Mouse (Mus musculus): Measurements from ENCODE around the gene Lrrc59.

Lrrc59 gene

DNA sequence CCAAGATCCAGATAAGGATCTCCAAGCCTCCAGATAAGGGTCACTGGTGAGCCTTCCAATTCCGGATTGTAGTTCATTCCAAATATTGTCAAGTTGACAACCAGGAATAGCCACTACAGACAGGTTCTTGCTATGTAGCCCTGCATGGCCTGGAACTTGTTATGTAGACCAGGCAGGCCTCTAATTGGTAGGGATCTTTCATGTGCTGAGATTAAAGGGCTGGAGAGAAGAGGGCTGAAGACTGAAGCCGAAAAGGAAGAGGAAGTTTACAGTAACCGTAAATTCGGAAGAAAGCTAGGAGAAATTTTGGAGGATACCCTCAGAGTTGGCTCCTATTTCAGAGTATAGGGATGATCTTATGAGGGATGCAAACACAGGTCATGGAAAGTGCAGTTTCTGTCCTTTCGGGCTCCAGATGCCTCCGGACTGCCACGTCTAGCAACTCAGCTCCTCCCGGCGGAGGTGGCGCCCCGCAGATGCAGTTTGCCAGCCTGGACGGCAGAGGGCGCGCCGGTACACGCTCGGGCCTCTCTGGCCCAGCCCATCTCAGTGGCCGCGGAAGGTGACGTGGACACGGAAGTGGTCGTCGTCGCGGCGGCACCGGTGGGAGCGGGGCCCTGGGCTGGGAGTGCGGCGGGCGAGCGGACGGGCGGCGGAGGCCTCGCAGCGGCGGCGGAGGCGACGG lies at the start of gene Lrrc59:
Gene Lrrc59, plus strand, starts transcription at position 569 of the 685 bp plus-strand sequence.
- peak; percentile 91 for DNase-seq (ENCODE audit: low read depth, low spot score)

- DNase-seq (ENCODE audit: low read depth, low spot score), result no peak
These were observed 49.3 kb upstream of the Lrrc59 start for GRCm38 (mm10) chr11:94580111-94580740.

- no peak for DNase-seq (ENCODE audit: low read depth, low spot score)
These were observed 44.5 kb upstream of the Lrrc59 start for GRCm38 (mm10) chr11:94585091-94585490.

- no peak for DNase-seq (ENCODE audit: low read depth, low spot score)
These were observed 42.1 kb upstream of the Lrrc59 start for GRCm38 (mm10) chr11:94587511-94587910.

GRCm38 (mm10) chr11:94596311-94596852 lies 33.2 kb upstream of the Lrrc59 start:
- peak; percentile 34 for DNase-seq (ENCODE audit: low read depth, low spot score)

DNA sequence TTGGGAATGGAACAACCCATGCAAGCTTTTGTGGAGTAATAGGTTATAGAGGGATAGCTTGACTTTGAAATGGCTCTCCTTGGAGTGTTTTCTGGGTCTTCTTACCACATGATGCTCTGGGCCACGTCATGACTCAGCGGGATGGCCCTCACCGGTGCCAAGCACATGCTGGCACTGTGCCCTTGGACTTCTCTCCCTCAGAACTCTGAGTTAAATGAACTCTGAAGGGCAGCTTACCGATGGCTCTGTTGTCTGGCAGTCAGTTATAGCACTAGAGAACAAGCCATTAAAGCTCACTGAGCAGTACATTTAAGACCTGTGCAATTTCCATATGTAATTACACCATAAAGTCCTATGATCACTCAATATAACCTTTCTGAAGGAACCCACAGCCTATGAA lies 32.2 kb upstream of the Lrrc59 start:
- peak; percentile 74 for DNase-seq (ENCODE audit: low read depth, low spot score)

GRCm38 (mm10) chr11:94598437-94599120 lies 31.0 kb upstream of the Lrrc59 start:
- no peak for DNase-seq (ENCODE audit: low read depth, low spot score)

DNA sequence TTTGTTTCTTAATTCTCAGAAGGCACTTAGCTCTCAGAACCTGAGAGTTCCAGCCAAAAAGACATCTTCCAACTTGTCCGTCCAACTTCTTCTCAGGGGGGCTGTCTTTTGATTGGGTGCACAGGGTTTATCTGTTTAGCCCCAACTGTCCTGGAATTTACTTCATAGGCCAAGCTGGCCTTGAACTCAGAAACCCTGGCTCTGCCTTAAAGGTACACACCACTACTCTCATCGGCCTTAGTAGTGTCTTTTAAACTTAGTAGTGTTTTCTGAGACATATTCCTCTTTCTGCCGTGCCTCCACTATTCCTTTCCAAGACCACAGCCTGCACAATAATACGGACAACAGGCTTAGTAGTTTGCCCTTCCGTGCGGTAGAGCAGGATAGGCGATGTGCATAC lies 29.1 kb upstream of the Lrrc59 start:
- DNase-seq (ENCODE audit: low read depth, low spot score), result no peak

GRCm38 (mm10) chr11:94601321-94602281 lies 28.0 kb upstream of the Lrrc59 start, which contains the start of gene Acsf2:
TSS of gene Acsf2 (minus strand) at chr11:94601871.
- DNase-seq (ENCODE audit: low read depth, low spot score), result peak; percentile 83

DNA sequence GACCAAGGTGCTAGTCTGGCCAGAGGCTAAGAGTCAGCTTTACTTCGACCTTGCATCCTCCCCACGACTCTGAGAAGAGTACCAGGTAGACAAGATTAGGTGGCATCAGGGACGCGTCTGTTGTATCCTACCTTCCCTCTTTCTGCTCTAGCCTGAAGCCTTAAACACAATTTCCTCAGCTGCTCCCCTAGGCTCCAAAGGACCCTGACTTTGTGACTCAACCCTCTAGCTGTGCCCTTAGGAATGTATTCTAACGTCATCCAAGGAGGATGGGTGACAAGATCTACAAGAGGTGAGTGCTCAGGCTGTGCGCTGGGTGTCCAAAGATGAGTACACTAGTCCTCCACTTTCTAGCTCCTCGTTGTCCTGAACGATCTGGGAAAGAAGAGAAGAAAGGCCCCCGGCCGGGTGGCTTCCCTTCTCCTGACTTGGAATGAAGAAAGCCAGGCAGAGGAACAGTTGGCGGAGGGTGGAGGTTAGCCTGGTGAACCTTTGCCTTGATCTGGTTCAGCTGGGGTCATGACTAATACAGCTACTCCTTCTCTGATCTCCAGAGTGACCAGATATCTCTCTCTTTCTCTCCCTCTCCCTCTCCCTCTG lies 27.1 kb upstream of the Lrrc59 start:
- DNase-seq (ENCODE audit: low read depth, low spot score), result peak; percentile 24

DNA sequence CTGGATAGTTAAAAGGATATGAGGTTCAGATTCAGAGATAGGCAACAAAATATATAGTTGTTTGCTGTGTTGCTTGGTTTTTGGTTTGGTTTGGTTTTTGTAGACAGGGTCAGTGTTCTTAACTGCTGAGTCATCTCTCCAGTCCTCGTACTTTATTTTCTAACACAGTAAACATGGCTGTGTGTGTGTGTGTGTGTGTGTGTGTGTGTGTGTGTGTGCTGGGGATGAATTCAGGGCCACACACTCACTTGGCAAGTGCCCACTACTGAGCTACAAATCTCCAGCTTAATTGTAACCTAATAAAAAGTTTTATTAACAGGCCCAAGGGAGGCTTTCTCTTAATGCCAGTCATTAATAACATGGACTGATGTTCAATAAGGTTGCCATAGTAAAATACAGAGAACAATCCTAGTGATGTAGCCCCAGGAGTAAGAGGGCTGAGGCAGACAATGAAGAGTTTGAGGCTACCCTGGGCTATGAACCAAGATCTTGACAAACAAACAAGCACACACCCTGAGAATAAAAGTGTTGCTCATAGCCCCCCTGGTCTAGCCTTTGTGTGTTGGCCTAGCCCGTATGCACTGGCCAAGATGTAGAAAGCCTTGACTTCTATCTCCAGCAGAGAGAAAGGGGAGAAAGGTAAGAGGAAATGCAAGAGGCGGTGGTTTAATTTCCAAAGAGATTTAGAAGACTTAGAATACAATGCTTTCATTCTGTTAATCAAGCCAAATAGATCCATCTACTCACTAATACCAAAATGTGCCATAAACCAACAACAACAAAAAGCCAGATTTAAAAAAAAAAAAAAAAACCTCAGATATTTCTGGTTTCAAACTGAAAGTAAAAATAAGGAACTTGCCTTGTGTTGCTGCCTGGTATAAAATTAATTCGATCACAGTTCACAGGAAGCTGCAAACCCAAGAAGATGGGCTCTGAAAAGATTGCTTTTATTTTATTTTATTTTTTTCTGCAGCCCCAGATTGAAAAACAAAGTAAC lies 18.5 kb upstream of the Lrrc59 start:
- peak; percentile 47 for DNase-seq (ENCODE audit: low read depth, low spot score)

DNA sequence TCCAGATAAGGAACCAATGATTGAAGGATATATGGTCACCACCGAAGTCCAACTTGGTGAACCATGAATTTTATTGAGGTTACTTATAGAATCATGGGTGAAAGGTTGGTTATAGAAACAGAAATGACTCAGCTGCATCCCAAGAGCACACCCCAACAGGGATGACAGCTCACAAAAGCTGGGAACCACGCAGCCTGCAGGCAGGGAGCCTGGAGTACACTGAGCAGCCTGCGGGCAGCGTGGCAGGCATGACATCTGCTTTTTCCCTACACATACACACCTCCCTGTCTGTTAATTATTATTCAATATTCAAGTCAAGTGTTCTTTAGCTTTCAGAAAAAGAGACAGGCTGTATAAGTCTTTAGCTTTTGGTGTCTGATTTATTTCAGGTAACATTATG lies 15.0 kb upstream of the Lrrc59 start:
- no peak for DNase-seq (ENCODE audit: low read depth, low spot score)

DNA sequence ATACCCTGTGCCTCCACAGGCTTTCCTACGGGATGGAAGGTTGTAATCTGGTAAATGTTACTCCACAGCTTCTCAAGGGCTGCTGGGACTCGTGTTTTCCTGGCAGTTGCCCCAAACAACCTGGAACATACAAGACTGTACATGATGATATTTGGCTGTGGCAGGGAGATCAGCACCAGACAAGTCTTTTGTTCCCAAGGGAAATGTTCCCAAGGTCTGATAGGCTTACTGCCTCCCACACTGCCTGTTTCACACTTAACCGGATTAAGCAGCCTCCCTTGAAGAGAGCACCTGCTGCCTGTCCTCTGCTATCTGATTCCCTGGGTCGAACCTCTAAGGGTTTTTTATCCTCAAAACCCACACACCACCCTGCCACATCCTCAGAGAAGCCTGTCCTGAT lies 14.1 kb upstream of the Lrrc59 start:
- no peak for DNase-seq (ENCODE audit: low read depth, low spot score)

DNA sequence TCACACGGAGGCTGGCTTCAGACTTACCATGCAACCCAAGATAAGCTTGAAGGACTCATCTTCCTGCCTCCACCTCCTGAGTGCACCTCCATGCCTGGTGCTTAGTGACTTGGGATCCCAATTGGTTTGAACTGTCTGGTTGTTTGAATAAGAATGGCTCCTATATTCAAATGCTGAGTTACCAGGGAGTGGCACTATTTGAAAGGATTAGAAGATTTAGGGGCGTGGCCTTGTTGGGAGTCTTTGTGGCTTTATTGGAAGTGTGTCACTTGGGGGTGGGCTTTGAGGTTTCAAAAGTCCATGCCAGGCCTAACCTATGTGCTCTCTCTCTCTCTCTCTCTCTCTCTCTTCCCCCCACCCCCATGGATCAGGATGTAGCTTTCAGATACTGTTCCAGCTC lies 11.9 kb upstream of the Lrrc59 start:
- DNase-seq (ENCODE audit: low read depth, low spot score), result no peak

DNA sequence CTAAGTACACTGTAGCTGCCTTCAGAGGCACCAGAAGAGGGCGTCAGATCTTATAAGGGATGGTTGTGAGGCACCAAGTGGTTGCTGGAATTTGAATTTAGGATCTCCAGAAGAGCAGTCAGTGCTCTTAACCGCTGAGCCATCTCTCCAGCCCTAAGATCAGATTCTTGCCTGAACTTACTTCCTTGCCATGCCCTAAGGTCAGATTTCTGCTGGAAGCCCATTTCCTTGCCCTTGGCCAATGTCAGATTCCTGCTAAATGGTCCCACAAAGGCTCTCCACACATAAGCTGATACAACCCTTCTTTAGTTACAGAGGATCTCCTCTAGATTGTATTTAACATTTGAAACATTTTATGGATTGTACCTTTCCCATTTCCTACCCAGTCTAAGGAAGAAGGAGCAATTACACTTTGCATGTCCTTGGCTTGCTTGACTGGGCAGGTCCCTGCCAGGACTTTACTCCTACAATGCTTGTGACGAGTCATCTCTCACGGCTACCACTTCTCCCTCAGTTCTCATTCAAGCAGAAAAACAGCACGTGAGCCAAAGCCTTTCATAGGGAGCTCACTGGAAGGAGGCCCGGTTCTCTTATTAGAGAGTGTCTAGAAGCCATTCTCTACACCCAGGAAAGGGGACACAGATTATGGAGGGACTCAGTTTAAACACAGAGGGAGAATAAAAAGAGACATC lies 8.7 kb upstream of the Lrrc59 start:
- DNase-seq (ENCODE audit: low read depth, low spot score), result peak; percentile 62

DNA sequence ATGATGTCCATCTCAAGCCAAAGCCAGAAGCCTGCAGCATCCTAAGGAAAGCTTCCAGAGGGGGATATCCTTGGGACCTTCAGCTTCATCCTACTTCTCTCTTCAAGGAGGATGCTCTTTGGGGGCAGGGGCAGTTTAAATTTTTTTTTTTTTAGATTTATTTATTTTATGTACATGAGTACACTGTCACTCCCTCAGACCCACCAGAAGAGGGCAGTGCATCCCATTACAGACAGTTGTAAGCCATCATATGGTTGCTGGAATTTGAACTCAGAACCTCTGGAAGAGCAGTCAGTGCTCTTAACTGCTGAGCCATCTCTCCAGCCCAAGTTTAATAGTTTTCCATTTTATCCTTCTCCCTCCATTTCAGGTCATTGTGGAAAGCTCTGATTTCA lies 8.1 kb upstream of the Lrrc59 start:
- DNase-seq (ENCODE audit: low read depth, low spot score), result peak; percentile 42

DNA sequence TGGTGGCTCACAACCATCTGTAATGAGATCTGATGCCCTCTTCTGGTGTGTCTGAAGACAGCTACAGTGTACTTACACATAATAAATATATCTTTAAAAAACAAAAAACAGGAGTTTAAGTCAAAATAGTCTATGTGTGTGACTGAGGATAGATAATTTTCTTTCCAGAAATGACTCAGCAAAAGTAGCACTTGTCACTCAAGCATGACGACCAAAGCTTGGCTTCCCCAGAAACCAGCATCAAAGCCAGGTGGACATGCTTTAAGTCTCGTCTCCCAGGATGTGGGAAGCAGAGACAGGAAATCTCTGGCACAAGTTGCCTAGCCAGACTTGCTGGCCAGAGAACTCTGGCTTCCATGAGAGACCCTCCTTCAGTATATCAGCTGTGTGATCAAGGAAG lies 7.4 kb upstream of the Lrrc59 start:
- DNase-seq (ENCODE audit: low read depth, low spot score), result no peak

DNA sequence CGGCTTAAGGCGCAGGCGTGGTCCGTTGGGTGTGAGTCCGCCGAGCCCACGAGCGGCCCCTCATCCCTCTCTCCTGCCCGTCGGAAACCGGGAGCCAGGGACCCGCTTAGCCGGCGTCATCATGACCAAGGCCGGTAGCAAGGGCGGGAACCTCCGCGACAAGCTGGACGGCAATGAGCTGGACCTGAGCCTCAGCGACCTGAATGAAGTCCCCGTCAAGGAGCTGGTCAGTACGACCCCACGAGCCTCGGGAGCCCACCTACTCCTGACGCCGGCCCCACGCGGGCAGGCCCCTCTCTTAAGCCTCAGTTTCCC lies 274 bp downstream of the Lrrc59 start:
- no peak for DNase-seq (ENCODE audit: low read depth, low spot score)
